Mouse (Mus musculus) kidney, adult 11 months (tissue): ENCODE measurements at regions not wholly inside any gene's neighbourhood (a gene's known extent, or its start where the extent isn't known, plus 50 kb on each side); places are given as distances from the start of the nearest gene placed in this dataset.

Experiments used
- DNase-seq: peaks from one replicate; pipeline ENCODE4 v3.0.0; 2022

GRCm38 (mm10) chr12:15741219-15741618 is 75.5 kb downstream of the Trib2 start:
- no peak for DNase-seq

DNA sequence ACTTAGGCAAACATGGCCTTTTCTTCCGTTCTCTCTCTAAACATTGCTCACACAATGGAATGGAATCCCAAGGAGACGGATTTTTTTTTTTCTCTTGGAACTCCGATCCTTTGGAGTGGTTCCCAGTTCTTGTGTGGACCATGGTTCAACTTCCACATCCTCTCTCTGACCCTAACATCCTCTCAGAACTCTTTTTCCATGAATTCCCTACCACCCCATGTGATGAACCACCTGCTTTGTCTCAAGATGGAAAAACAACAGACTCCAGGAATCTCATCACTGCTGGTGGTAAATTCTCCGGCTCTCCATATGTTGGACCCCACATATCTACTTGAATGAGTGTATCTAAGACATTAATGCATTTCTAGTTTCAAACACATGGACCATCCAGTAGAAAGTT is 77.7 kb downstream of the Trib2 start:
- peak; percentile 44 for DNase-seq

DNA sequence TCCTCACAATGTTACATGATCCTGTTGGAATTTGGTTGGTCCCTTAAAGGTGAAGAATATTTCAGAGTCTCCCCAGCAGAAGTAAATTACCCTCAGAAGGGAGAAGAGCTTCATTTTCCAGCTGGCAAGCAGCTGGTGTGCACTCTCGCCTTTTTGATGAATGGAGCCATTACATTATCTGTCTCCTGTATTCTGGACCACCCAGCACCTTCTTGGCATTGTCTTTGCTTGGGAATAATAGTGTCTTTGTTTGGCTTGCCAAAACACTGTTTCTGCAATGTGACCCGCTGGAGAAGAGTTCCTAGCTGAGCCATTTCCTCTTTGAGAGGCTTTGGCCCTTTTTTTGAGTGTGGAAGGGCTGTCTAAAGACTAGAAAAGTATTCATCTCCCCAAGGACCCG is 85.5 kb downstream of the Trib2 start:
- peak; percentile 45 for DNase-seq

DNA sequence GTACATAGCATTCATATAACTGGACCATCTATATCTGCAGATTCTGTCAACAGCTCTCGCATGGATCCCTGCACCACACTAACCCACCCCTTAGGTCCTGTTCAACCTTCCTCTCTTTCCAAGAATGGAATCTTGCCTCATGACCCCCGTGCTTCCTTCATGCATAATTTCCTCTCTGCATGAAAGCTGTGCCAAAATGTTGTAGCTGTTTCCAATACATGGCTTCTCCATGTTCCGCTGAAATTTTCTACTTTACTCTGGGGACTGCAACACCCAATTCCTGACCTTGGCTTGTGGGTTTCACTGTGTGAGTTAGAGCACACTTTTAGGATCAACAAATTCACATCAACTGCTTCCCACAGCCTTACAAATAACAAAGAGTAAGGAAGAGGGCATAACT is 87.0 kb downstream of the Trib2 start:
- DNase-seq = no peak

GRCm38 (mm10) chr12:15723529-15723928 is 93.2 kb downstream of the Trib2 start:
- DNase-seq = no peak

GRCm38 (mm10) chr12:15722161-15722560 is 94.6 kb downstream of the Trib2 start:
- no peak for DNase-seq

DNA sequence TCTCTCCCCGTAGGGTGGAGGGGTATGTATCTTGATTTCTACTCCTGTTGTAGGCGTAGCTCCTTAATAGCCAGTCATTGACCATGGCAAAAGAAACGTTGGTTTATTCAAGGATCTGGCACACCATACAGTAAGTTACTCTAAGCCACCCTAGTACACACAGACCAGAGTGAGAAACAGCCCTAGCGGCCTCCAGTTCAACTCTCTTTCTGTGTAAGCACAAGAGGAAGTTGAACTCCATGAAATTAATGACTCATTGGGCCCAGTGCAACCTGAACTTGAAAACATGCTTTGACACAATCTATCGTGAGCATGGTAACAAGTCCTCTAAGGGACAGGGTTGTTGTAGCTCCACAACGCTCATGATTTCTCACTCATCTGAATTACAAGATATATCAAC is 96.6 kb downstream of the Trib2 start:
- no peak for DNase-seq

GRCm38 (mm10) chr12:15718827-15719226 is 97.9 kb downstream of the Trib2 start:
- peak; percentile 19 for DNase-seq

DNA sequence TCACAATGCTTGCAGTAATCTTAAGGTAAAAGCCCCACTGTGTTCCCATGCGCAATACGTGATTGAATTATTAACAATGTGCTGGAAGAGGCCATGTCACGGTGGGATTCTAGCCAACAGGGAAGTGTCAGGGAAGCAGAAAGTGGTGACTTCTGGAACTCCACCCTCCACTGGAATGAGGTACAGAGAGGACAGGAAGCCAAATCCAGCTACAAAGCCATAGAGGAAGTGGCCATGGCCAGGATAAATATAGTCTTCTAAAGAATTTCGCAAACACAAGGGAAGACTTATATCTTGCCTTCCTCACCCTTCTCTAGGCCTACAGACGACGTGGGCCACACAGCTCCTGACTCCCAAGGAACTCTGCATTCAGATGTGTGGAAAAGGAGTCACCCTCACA is 98.7 kb downstream of the Trib2 start:
- DNase-seq = peak; percentile 69

GRCm38 (mm10) chr12:15717342-15717741 is 99.4 kb downstream of the Trib2 start:
- DNase-seq = no peak

- no peak for DNase-seq
These were observed 103.1 kb downstream of the Trib2 start for GRCm38 (mm10) chr12:15713623-15714022.

GRCm38 (mm10) chr12:15707570-15708095 is 109.1 kb downstream of the Trib2 start:
- DNase-seq = no peak

DNA sequence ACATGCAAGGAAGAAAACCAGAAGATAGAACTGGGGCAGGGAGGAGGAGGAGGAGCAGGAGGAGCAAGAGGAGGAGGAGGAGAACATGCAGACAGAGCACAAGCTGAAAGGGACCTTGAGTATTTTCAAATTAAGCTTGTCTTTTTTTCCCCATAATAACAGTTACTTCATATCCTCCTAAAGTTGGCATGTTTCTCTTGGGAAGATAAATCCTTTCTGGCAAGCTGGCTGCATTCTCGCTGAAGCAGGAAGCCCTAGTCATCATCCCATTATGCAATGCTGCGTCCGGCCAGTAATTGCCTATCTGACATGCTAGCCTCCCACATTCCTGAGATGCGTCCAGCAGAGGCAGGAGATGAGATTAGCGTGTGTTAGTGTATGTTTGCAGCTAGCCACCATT is 112.3 kb downstream of the Trib2 start:
- peak; percentile 84 for DNase-seq

DNA sequence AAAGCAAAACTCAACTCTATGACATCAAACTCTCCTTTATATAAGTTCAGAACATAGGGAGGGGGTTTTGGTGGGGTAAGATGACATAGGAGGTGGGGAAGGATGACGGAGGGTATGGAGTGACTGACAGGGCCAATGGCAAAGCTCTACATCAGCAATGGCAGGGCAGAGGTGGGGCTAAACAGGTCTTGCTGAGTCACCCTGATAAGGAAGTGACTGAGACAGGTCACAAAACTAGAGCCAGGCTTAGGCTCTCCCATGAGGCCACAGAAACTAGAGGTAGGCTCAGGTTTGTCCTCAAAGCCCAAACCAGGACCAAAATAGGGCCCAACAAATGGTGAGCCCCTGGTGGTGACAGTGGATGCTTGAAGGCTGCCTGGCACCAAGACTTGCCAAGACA is 114.6 kb downstream of the Trib2 start:
- no peak for DNase-seq

- DNase-seq = peak; percentile 7
These were observed 117.9 kb downstream of the Trib2 start for GRCm38 (mm10) chr12:15698829-15699228.

DNA sequence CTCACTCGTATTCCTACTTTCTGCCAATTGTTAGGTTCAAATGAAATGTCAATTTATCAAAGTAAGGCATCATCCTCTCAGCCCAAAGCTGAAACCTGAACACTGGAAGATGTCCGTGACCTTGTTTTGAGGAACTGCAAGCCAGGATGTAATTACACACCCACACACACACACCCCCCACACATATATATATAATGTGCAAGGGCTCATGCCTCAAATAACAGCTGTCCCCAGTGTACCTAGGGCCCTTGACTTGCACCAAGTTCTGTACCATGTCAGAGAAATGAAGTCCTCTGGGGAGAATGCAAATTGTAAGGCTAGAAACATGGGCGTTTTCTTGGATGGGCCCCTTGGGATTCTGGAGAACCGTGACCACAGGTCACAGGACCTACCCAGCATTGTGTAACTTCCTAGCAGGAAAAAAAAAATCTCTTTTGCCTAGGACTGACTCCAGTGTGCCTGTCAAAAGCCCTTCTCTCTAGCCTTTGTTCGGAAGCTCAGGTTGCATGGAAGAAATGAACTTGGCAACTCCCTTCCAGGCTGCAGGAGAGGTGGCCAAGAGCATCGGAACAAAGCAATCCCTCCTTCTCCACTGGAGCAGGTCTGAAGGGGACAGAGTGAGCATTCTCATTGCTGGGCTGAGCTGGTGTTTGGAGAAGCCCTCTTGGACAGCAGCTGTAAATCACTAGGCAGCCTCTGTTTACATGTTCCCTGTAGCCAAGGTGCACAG is 118.5 kb downstream of the Trib2 start:
- peak; percentile 28 for DNase-seq

DNA sequence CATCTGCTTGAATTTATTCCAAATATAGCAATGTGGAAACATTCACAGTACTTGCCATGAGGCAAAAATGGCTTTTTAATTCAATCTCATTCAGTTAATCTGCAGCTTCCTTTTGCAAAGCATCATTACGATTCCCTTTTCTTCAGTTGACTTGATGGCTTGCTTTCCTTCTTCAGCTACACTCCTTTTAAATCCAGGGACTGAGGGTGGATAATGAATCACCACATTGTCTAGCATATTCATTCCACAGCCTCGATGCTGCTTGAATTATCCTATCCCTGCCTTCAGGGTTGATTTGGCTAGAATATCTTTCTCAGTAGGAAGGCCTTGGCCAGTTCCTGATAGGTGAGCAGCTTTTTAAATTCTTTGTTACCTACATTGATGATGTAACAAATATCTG is 128.4 kb downstream of the Trib2 start:
- DNase-seq = no peak

DNA sequence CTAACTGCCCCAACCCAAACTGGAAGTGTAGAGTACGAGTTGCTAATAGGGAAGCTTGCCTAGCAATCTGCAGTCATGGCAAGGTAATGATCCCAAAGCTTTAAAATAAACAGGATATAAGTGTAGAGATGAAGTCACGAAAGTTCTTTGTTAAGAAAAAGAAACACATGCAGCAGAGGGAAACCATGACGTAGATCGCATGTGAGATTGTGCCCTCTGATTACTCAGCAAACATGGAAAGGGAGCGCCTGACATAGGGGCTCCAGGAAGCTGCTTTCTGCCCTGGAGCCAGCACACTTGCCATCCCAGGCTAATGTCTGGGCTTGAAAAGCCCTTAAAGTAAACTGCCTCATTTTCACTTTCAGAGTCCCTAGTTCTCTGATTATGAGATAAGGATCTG is 132.4 kb downstream of the Trib2 start:
- no peak for DNase-seq

GRCm38 (mm10) chr12:15681678-15682355 is 134.9 kb downstream of the Trib2 start:
- no peak for DNase-seq

DNA sequence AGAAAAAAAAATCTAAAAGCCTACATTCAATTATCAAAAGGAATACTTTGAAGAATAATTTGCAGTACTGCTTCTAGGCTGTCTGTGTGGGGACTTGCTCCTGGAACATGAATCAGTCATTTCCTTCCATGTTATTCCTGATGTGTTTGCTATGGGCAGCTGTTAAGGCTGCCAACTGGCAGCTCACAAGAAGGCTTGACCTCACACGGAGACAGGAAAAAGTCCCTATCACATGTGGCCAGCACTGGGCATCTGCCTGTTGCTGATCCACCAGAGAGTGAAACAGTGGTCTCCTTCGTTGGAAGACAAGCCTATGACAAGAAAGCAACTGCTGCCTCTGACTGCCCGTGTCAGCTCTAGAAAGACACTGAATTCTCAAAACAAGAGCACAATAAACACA is 140.6 kb downstream of the Trib2 start:
- no peak for DNase-seq

GRCm38 (mm10) chr12:15659755-15660154 is 157.0 kb downstream of the Trib2 start:
- no peak for DNase-seq

- no peak for DNase-seq
These were observed 157.4 kb downstream of the Trib2 start for GRCm38 (mm10) chr12:15659332-15659731.

DNA sequence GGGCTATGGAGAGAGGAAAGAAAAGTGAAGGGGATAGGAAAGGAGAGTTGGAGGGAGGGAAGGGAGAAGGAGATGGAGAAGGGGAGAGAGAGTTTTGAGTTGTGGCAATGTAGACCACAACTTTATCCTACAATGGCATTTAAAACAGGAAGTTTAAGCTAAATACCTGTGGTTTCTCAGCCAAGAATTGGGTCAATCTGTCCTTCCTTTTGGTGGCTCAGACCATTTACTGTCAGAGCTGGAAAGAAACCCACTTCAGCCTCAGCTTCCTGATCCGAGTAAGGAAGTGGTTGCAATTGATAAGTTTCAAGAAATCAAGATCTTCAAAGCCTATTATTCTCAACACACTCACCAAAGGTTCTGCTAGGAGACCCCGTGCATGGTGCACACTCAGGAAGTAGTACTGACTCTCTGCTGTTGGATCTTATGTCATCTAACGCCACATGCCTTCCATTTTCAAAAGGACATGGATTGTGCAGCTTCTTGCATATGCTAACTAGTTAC is 158.9 kb downstream of the Trib2 start:
- no peak for DNase-seq

DNA sequence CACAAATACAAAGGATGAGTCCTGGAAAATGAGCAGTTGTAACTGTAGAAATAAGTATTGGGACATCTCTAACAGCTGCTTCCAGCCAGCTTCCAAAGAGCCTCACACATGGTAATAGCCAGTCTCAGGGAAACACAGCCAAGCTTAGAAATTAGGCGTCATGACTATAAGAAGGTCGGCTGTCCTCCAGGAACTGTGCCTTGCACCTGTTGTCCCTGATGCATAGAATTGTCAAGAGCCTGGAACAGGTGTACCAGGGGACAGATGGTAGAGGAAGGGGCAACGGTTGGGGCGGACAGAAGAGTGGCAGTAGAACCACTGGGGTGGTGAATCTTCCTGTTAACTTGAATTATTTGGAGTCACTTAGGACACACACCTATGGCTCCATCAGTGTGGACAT is 162.1 kb downstream of the Trib2 start:
- DNase-seq = no peak
